Comparison of ENCODE assay signal across 8 mouse cellular contexts in genomic region chr1:120119389-120119788, GRCm38 (mm10). TPM values are rescaled to one million over a fixed set of nuclear protein-coding genes. Genes with fewer than 3 reads are reported as not detected.
DNase-seq lines count a peak whose midpoint lies in the region; ATAC-seq and TF ChIP-seq lines count a peak whose summit lies in the region.

No protein-coding gene starts in this region.

- H3K27me3 ChIP-seq in heart, embryonic 11.5 days (ENCODE audit: control insufficient read depth, insufficient read depth, low read length), result no peaks in the 10 kb centered on the region
- H3K27me3 ChIP-seq in forebrain, postnatal 0 days (ENCODE audit: insufficient read depth, low read length), result no peaks in the 10 kb centered on the region
- no peaks in the 10 kb centered on the region for H3K27me3 ChIP-seq in liver, embryonic 16.5 days (ENCODE audit: control insufficient read depth, insufficient read depth, low read depth, low read length)

- no peak for DNase-seq in heart, adult 9 months (ENCODE audit: low spot score in 2 of 2)
- peak; percentile 39 for DNase-seq in adipocyte (ENCODE audit: low spot score)
- no peak for DNase-seq in forebrain, postnatal 0 days
- DNase-seq in right cerebral cortex, adult 2 months (ENCODE audit: low spot score in 2 of 2), result no peak
- DNase-seq in spleen, adult 18-20 months, result no peak
- no peak for DNase-seq in lung, adult 18-20 months

- peaks cover 18% of the 10 kb centered on the region for H3K36me3 ChIP-seq in heart, embryonic 11.5 days (ENCODE audit: control insufficient read depth, insufficient read depth, low read length)
- peaks cover 8% of the 10 kb centered on the region for H3K36me3 ChIP-seq in forebrain, postnatal 0 days (ENCODE audit: insufficient read depth)
- peaks cover 17% of the 10 kb centered on the region for H3K36me3 ChIP-seq in liver, embryonic 16.5 days (ENCODE audit: control insufficient read depth, insufficient read depth)

- H3K9me3 ChIP-seq in heart, embryonic 11.5 days (replicated peaks; ENCODE audit: control insufficient read depth, low read length), result no peaks in the 10 kb centered on the region
- no peaks in the 10 kb centered on the region for H3K9me3 ChIP-seq in forebrain, postnatal 0 days (ENCODE audit: low read length)
- H3K9me3 ChIP-seq in liver, embryonic 16.5 days (replicated peaks; ENCODE audit: control insufficient read depth, low read length), result no peaks in the 10 kb centered on the region

- peak overlapping the region; percentile 81 for H3K9ac ChIP-seq in heart, embryonic 11.5 days (ENCODE audit: low read depth, low read length)
- peak overlapping the region; percentile 55 for H3K9ac ChIP-seq in forebrain, postnatal 0 days
- peak overlapping the region; percentile 41 for H3K9ac ChIP-seq in liver, embryonic 16.5 days (ENCODE audit: low read depth, low read length)

- no peak overlapping the region; the same call in 1 of the 2 replicates for H3K4me3 ChIP-seq in heart, embryonic 11.5 days (ENCODE audit: low read depth, low read length)
- peak overlapping the region; percentile 58 for H3K4me3 ChIP-seq in forebrain, postnatal 0 days (ENCODE audit: low read depth, low read length)
- peak overlapping the region; percentile 68 for H3K4me3 ChIP-seq in liver, embryonic 16.5 days (ENCODE audit: low read depth, low read length)

- no peak for TF ChIP-seq CTCF in forebrain, postnatal 0 days (IDR thresholded peaks at IDR 0.05; ENCODE audit: low read depth)

- no peak overlapping the region for H3K27ac ChIP-seq in heart, embryonic 11.5 days (ENCODE audit: low read depth, low read length)
- H3K27ac ChIP-seq in forebrain, postnatal 0 days (ENCODE audit: low read depth, low read length), result no peak overlapping the region
- peak overlapping the region; percentile 91 for H3K27ac ChIP-seq in liver, embryonic 16.5 days (ENCODE audit: low read length)

- peak overlapping the region; percentile 83 for H3K4me2 ChIP-seq in heart, embryonic 11.5 days
- H3K4me2 ChIP-seq in forebrain, postnatal 0 days (ENCODE audit: low read depth), result peak overlapping the region; percentile 76
- peak overlapping the region; percentile 96 for H3K4me2 ChIP-seq in liver, embryonic 16.5 days (ENCODE audit: low read depth, low read length)

- no peak for ATAC-seq in heart, embryonic 11.5 days (replicated peaks; ENCODE audit: insufficient number of reproducible peaks, low FRiP score, low TSS enrichment)
- ATAC-seq in forebrain, postnatal 0 days, result no peak
- ATAC-seq in liver, embryonic 16.5 days (ENCODE audit: low read depth), result no peak

- H3K4me1 ChIP-seq in heart, embryonic 11.5 days (ENCODE audit: control insufficient read depth, insufficient read depth, low read length), result peaks cover 21% of the 10 kb centered on the region
- peaks cover 15% of the 10 kb centered on the region for H3K4me1 ChIP-seq in forebrain, postnatal 0 days (ENCODE audit: insufficient read depth)
- peaks cover 20% of the 10 kb centered on the region for H3K4me1 ChIP-seq in liver, embryonic 16.5 days (ENCODE audit: control insufficient read depth, low read depth, low read length)

- 74% methylated on average over 4 of the region's 4 CpGs for WGBS in heart, embryonic 11.5 days (ENCODE audit: insufficient replicate concordance)
- WGBS in forebrain, postnatal 0 days, result 58% methylated on average over 4 of the region's 4 CpGs
- WGBS in liver, embryonic 16.5 days (ENCODE audit: insufficient replicate concordance), result 64% methylated on average over 4 of the region's 4 CpGs

RNA-seq across cellular contexts. Expression of gene Dbi, which starts 1.5 kb away (rescaled TPM):
- polyA plus RNA-seq in heart, embryonic 11.5 days (2014; fragmentation: Nextera tagmentation; extraction: Ambion mirVana), result 639 and 662 TPM in 2 replicates
- total RNA-seq in forebrain, postnatal 0 days (2014; rRNA removed), result 533 and 625 TPM in 2 replicates
- 1,729 and 1,732 TPM in 2 replicates for polyA plus RNA-seq in forebrain, postnatal 0 days (2015; fragmentation: Nextera tagmentation; extraction: Ambion mirVana)
- 1,140 and 1,165 TPM in 2 replicates for polyA plus RNA-seq in liver, embryonic 16.5 days (2015; fragmentation: Nextera tagmentation; extraction: Ambion mirVana)

RNA-seq across cellular contexts. Expression of gene 3110009E18Rik, which starts 1.6 kb away (rescaled TPM):
- polyA plus RNA-seq in heart, embryonic 11.5 days (2014; fragmentation: Nextera tagmentation; extraction: Ambion mirVana), result 11.8 and 13.1 TPM in 2 replicates
- 2.3 and 4.6 TPM in 2 replicates for total RNA-seq in forebrain, postnatal 0 days (2014; rRNA removed)
- 16.7 and 24.2 TPM in 2 replicates for polyA plus RNA-seq in forebrain, postnatal 0 days (2015; fragmentation: Nextera tagmentation; extraction: Ambion mirVana)
- 4.8 and 6.5 TPM in 2 replicates for polyA plus RNA-seq in liver, embryonic 16.5 days (2015; fragmentation: Nextera tagmentation; extraction: Ambion mirVana)

RNA-seq across cellular contexts. Expression of gene Tmem37, which starts 45.5 kb away (rescaled TPM):
- polyA plus RNA-seq in heart, embryonic 11.5 days (2014; fragmentation: Nextera tagmentation; extraction: Ambion mirVana), result 19.1 and 19.6 TPM in 2 replicates
- 3.3 and 6.0 TPM in 2 replicates for total RNA-seq in forebrain, postnatal 0 days (2014; rRNA removed)
- polyA plus RNA-seq in forebrain, postnatal 0 days (2015; fragmentation: Nextera tagmentation; extraction: Ambion mirVana), result 6.8 and 9.7 TPM in 2 replicates
- 89.2 and 94.7 TPM in 2 replicates for polyA plus RNA-seq in liver, embryonic 16.5 days (2015; fragmentation: Nextera tagmentation; extraction: Ambion mirVana)
